Mouse (Mus musculus): Measurements from ENCODE around the gene Ppp2r2d.

Gene Ppp2r2d

DNA sequence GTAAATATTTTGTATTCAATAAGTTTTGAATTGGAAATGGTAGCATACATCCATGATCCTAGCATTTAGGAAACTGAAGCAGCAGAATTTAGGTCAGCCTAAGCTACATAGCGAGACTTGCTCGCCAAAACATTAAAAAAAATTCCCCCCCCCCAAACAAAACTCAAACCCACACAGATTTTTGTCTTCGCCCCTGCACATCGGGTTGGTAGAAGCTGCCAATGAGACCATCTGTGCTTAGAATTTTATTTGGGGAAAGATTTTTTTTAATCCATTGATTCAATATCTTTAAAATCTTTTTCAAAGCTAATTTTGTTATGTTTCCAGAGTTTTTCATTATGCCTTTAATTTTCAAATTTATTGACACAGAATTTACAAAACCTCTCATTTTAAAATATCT, 82.6 kb downstream of the Ppp2r2d start:
- no peak for DNase-seq

All from cerebellum, adult 11-12 months (tissue).